Mouse (Mus musculus) duodenum, adult 2 months (tissue): ENCODE data around the gene Rpl34. TPM values are rescaled to one million over a fixed set of nuclear protein-coding genes. Genes with fewer than 3 reads are reported as not detected.

Experiments used
- polyA plus RNA-seq: library from polyadenylated mRNA; depleted of rRNA; stranded (reverse); fragments of >200 nt; gene quantifications from 2 replicates; pipeline ENCODE4 v1.2.3, GENCODE M21; 2012; ENCODE audit warnings: low replicate concordance; rRNA removed

Gene Rpl34
- 301 and 800 TPM in 2 replicates for polyA plus RNA-seq

DNA sequence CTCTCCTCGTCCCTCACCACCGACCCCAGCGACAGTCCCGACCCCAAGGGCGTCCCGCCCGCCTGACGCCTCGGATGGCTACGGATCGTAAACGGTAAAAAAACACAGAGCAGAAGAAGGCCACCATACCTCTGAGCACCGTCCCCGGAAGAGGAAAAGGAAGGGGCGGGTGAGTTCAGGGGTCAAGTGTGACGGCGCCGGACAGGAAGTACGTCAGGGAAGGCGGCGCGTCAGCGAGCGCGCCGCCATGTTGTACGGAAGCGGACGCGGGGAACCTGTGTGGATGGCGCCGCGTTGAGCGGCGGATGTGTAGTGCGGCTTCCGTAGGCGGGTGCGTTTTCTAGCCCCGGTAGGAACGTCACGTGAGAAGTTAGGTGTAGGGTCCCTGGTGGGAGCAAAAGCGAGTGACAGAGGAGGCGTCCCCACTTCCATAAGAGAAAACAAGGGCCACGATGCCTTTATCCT, at the start of gene Rpl34:
Gene Rpl34 (minus strand): TSS at position 210 of the 465 bp plus-strand sequence.

DNA sequence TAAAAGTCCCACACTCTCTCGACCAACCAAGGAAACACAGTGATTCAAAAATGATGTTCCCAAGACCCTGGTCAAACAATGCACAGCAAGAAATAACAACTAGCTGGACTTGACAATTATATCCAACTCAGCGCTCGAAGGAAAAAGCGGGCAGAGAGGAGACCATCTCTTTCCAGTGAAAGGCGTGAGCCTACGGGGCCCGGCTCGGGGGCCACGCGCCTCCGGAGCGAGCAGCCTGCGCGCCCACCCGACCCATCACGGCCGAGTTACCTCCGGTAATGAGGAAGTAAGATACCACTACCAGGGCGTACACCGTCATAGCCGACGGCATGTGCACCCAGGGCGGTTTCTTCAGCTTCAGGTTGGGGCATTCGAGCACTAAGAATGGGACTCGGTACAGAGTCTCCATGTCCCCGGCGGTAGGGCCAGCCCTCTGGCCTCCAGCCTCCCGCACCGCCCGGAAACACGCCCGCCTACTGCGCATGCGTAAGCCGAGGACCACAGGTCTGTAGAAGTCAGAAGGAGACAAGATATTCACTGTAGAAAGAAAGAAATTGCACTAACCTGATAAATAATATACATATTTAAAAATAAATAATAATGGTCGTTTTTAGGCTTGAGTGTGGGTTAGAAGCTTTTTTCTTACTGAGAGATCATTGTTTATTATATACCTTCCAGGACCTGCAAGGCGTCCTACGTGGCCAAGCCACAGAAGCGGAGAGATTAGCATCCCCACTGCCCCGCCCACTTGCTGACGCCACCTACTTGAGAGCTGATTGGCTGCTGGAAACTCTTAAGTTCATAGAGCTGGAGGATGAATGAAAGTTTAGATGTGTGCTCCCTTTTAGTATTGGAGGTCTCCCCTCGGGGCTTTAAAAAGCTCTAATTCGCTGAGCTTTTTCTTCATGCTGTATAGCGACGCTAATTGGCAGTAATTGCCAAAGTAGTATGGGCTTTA, 21.0 kb downstream of the Rpl34 start, which contains the start of gene Ostc:
Gene Ostc (minus strand): TSS at position 478 of the 958 bp plus-strand sequence.

Other genes with a start within 250 kb of the Rpl34 start
- not detected in 2 replicates for gene Etnppl, start 113.0 kb downstream of the Rpl34 start, polyA plus RNA-seq
- gene Ostc, start 21.0 kb downstream of the Rpl34 start, polyA plus RNA-seq: 26.4 and 37.4 TPM in 2 replicates